Mouse (Mus musculus) v-Abl transformed pro-B cells (cell line): ENCODE measurements around the gene Far1.

Experiments used
- in situ Hi-C, 2 experiments: fragments of 400-800 bp; cut with MboI; formaldehyde crosslinking; loops; one replicate each; pipeline ENCODE4 v1.15.1; 2025; ENCODE audit not compliant: unreplicated experiment in 2 of 2

The Far1 gene

GRCm38 (mm10) chr7:113552508-113552907 is 38.9 kb downstream of the Far1 start:
- in situ Hi-C loops = loop anchor here in 1 of 2 experiments (25.0 kb wide), 1 partner anchor 1390 kb away; the partner anchor contains the start of gene Dkk3

- in situ Hi-C loops = loop anchor here in 1 of 2 experiments (5.0 to 25.0 kb wide), 2 partner anchors 39 to 1394 kb away; partner anchors contain the start of gene Dkk3
Observed at GRCm38 (mm10) chr7:113556138-113556537, 42.5 kb downstream of the Far1 start.

- in situ Hi-C loops = loop anchor here in 1 of 2 experiments (25.0 kb wide), 1 partner anchor 1405 kb away; the partner anchor contains the start of gene Dkk3
Observed at GRCm38 (mm10) chr7:113566892-113567291, 53.3 kb downstream of the Far1 start.

GRCm38 (mm10) chr7:113571121-113571520 is 57.5 kb downstream of the Far1 start:
- in situ Hi-C loops = loop anchor here in 1 of 2 experiments (25.0 kb wide), 1 partner anchor 1409 kb away; the partner anchor contains the start of gene Dkk3

- in situ Hi-C loops = loop anchor here in 1 of 2 experiments (25.0 kb wide), 1 partner anchor 1410 kb away; the partner anchor contains the start of gene Dkk3
Observed at GRCm38 (mm10) chr7:113572741-113573140, 59.1 kb downstream of the Far1 start.

- in situ Hi-C loops = no loop called here
Observed at GRCm38 (mm10) chr7:113582111-113582510, 68.5 kb downstream of the Far1 start.

GRCm38 (mm10) chr7:113589211-113589610 is 75.6 kb downstream of the Far1 start:
- in situ Hi-C loops = no loop called here

GRCm38 (mm10) chr7:113590330-113590729 is 76.7 kb downstream of the Far1 start:
- in situ Hi-C loops = loop anchor here (10.0 kb wide), 4 partner anchors 146 to 446 kb away; no protein-coding TSS in a partner anchor

- in situ Hi-C loops = loop anchor here (10.0 kb wide), 4 partner anchors 146 to 446 kb away; no protein-coding TSS in a partner anchor
Observed at GRCm38 (mm10) chr7:113591084-113591483, 77.5 kb downstream of the Far1 start.

- in situ Hi-C loops = loop anchor here (10.0 kb wide), 4 partner anchors 147 to 447 kb away; no protein-coding TSS in a partner anchor
Observed at GRCm38 (mm10) chr7:113591557-113592354, 78.1 kb downstream of the Far1 start.

GRCm38 (mm10) chr7:113592696-113593095 is 79.1 kb downstream of the Far1 start:
- in situ Hi-C loops = loop anchor here (10.0 kb wide), 4 partner anchors 148 to 448 kb away; no protein-coding TSS in a partner anchor

GRCm38 (mm10) chr7:113594363-113594762 is 80.7 kb downstream of the Far1 start:
- in situ Hi-C loops = loop anchor here (10.0 kb wide), 4 partner anchors 150 to 450 kb away; no protein-coding TSS in a partner anchor

GRCm38 (mm10) chr7:113597231-113597630 is 83.6 kb downstream of the Far1 start:
- in situ Hi-C loops = loop anchor here (5.0 to 10.0 kb wide), 6 partner anchors 152 to 452 kb away; no protein-coding TSS in a partner anchor

- in situ Hi-C loops = loop anchor here in 1 of 2 experiments (10.0 to 25.0 kb wide), 2 partner anchors 413 to 1210 kb away; no protein-coding TSS in a partner anchor
Observed at GRCm38 (mm10) chr7:113601803-113602202, 88.2 kb downstream of the Far1 start.

- in situ Hi-C loops = loop anchor here in 1 of 2 experiments (10.0 to 25.0 kb wide), 2 partner anchors 407 to 1204 kb away; no protein-coding TSS in a partner anchor
Observed at GRCm38 (mm10) chr7:113607928-113608327, 94.3 kb downstream of the Far1 start.

- in situ Hi-C loops = loop anchor here in 1 of 2 experiments (10.0 to 25.0 kb wide), 2 partner anchors 406 to 1203 kb away; no protein-coding TSS in a partner anchor
Observed at GRCm38 (mm10) chr7:113609027-113609705, 95.5 kb downstream of the Far1 start.

GRCm38 (mm10) chr7:113612628-113613027 is 99.0 kb downstream of the Far1 start:
- in situ Hi-C loops = loop anchor here in 1 of 2 experiments (25.0 kb wide), 1 partner anchor 1200 kb away; no protein-coding TSS in a partner anchor

- in situ Hi-C loops = loop anchor here in 1 of 2 experiments (25.0 kb wide), 1 partner anchor 1198 kb away; no protein-coding TSS in a partner anchor
Observed at GRCm38 (mm10) chr7:113614198-113614927, 100.7 kb downstream of the Far1 start.

- in situ Hi-C loops = loop anchor here in 1 of 2 experiments (25.0 kb wide), 1 partner anchor 1193 kb away; no protein-coding TSS in a partner anchor
Observed at GRCm38 (mm10) chr7:113619166-113619565, 105.5 kb downstream of the Far1 start.
